Mouse (Mus musculus) cerebellum, adult 2 months (tissue): ENCODE data around the gene Zfp579. TPM values are rescaled to one million over a fixed set of nuclear protein-coding genes. Genes with fewer than 3 reads are reported as not detected.

ENCODE experiments used
- DNase-seq, 2 experiments: peaks; one replicate each; pipeline ENCODE4 v3.0.0; 2021
- H3K27ac ChIP-seq: fragments of 200-500 bp; 2 replicates; pipeline ENCODE4 v1.5.1; 2012; ENCODE audit warnings: low read length, control low read depth, inconsistent platforms; ENCODE audit not compliant: insufficient read depth
- H3K27me3 ChIP-seq: fragments of 200-500 bp; 2 replicates; pipeline ENCODE4 v1.6.1; 2012; ENCODE audit warnings: inconsistent platforms, mild to moderate bottlenecking, low read length, moderate library complexity; ENCODE audit not compliant: control insufficient read depth, insufficient read depth
- H3K4me1 ChIP-seq: fragments of 200-500 bp; 2 replicates; pipeline ENCODE4 v1.6.1; 2011; ENCODE audit warnings: low read length; ENCODE audit not compliant: control insufficient read depth, insufficient read depth
- H3K4me3 ChIP-seq: fragments of 200-500 bp; replicated peaks from 2 replicates; pipeline ENCODE3; 2011; ENCODE audit warnings: mild to moderate bottlenecking, low read depth, low read length, control low read depth; ENCODE audit not compliant: insufficient read depth
- CTCF ChIP-seq: fragments of 200-500 bp; IDR thresholded peaks from 2 replicates; pipeline ENCODE4 v1.5.1; 2011; ENCODE audit warnings: low read depth, mild to moderate bottlenecking, control low read depth, low read length, moderate library complexity, borderline replicate concordance; ENCODE audit not compliant: insufficient read depth
- POLR2A ChIP-seq: fragments of 200-500 bp; IDR thresholded peaks from 2 replicates; pipeline ENCODE4 v1.6.1; 2011; ENCODE audit warnings: low read length, control low read depth, borderline replicate concordance; ENCODE audit not compliant: insufficient read depth
- WGBS: fragments of 180-500 bp; shearing (Covaris S2); methylation state at CpG from one replicate; pipeline ENCODE4 v1.1.7; 2018; 5-methylcytosine and 5-hydroxymethylcytosine counted together
- polyA plus RNA-seq: library from polyadenylated mRNA; depleted of rRNA; stranded (reverse); fragments of >200 nt; gene quantifications from 2 replicates; pipeline ENCODE4 v1.2.3, GENCODE M21; 2012; rRNA removed

Zfp579 gene
- 64.8 and 65.2 TPM in 2 replicates for polyA plus RNA-seq

DNA sequence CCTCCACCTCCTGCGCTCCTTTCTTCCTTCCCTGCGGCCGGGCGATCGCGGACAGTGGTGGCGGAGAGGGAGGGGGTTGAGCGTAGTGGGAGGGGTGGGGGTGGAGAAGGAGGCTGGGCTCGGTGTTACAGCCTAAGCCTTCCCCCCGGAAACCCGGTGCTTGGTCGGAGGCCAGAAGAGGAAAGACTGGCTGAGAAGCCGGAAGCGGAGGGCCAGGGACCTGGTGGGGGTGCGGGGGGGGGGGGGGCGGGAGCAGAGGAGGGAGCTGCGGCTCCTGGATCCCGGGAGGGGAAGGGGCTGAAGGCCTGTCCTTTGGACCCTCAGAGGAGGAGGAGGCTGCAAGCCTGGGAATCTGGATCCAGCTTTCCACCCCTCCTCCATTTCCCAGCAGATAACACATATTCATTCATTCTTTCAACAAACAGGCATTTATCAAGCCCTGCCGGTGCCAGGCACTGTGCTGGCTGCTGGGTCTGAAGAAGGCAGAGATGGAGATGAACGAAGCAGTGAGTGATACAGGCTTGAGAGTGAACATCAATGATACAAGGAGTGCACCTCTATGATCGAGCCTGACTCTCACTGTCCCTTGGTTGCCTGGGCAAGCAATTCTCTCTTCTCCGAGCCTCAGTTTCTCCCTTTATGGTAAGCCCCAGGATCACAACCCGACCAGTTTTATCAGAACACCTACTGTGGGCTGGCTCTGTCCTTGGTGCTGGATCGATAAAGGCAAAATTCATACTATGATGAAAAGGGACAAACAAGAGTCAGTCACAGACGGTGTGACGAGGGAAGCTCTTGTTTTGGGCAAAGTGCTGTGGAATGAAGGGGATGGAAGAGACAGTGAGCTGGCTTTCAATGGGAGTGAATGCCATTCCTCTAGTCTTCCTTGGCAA lies at the start of gene Zfp579:
Zfp579 (minus strand) TSS at position 156 of the 893 bp plus-strand sequence.
- peak within 1 kb of the TSS; percentile 85 for H3K4me3 ChIP-seq
- no peaks in the 10 kb centered on the region for H3K27me3 ChIP-seq
- 3% methylated on average over 21 of the region's 26 CpGs for WGBS
- DNase-seq = peak; percentile 95 to 98
- peak within 1 kb of the TSS; percentile 60 for H3K27ac ChIP-seq
- TF ChIP-seq POLR2A (peak; percentile 83), CTCF (no peak)
- H3K4me1 ChIP-seq = peaks cover 3% of the 10 kb centered on the region

DNA sequence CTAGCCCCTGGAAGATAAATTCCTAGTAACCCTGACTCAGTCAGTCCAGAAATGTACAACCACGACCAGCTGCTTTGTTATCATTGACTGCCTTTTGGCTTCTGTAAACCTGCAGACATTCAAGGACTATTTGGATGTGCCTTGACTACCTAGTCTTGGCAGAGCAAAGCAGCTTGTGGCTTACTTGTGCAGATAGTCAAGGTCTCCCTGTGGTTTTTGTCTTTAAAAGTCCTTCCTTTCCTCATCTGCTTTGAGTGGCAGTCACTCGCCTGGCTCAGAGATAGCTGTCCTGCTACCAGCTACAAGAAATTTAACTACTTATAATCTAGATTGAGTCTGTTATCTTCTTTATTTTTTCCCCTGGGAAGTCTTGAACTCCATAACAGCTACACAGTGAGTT lies 49.0 kb upstream of the Zfp579 start:
- no peak overlapping the region for H3K4me3 ChIP-seq
- no peak for DNase-seq
- TF ChIP-seq POLR2A (no peak), CTCF (no peak)
- no peak overlapping the region for H3K27ac ChIP-seq
- 78% methylated on average over 2 of the region's 2 CpGs for WGBS
- no peaks in the 10 kb centered on the region for H3K27me3 ChIP-seq
- no peaks in the 10 kb centered on the region for H3K4me1 ChIP-seq

DNA sequence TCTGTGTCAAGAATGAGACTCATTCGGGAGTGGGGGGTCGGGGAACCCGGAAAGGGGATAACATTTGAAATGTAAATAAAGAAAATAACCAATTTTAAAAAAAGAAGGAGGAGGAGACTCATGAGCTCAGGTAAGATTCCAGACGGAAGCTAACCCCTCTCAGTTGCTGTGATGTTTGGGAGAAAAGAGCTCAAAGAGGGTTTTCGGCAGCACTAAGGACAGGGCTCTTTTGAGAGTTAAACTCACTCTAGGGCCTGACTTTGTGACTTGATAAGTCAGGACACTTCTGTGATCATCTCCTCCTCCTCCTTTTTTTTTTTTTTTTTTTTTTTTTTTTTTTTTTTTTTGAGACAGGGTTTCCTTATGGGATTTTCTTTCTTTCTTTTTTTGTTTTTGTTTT lies 43.0 kb upstream of the Zfp579 start:
- H3K27ac ChIP-seq = no peak overlapping the region
- no peak overlapping the region for H3K4me3 ChIP-seq
- 27% methylated on average over 5 of the region's 5 CpGs for WGBS
- H3K27me3 ChIP-seq = no peaks in the 10 kb centered on the region
- H3K4me1 ChIP-seq = no peaks in the 10 kb centered on the region
- no peak for DNase-seq
- TF ChIP-seq CTCF (no peak), POLR2A (no peak)

DNA sequence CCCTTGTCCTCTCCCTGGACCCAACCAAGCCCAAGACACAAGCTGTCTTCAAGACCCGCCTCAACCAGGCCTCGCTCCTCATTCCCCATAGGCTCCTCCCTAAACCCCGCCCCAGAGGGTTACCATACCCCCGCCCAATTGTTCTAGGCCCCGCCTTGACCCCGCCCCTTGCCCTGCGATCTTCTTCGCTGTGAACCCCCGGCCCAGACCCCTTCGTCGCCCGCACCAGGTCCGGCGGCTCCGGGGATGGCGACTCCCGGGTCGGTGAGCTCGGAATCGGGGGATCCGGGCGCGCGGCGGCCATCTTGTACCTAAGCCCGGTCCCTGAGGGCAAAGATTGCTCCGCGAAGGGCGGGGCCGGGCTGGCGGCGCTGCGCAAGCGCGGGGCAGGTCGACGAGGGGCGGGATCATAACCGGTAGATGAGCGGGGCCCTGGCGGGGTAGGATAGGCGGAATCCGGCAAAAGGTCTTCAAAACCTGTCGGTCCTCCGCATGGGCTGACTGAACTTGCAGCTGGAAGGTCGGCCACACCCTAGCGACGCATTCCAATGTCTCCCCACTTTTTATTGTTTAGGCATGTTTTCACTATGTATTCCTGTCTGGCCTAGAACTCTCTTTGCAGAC lies 42.3 kb upstream of the Zfp579 start, which contains the start of gene Zfp784:
Zfp784 (minus strand) TSS at position 338 of the 624 bp plus-strand sequence.
- DNase-seq = peak; percentile 92 to 96
- Histone ChIP-seq H3K27ac (peak within 1 kb of the TSS; percentile 94), H3K4me3 (peak within 1 kb of the TSS; percentile 82), H3K4me1 (no peaks in the 10 kb centered on the region), H3K27me3 (no peaks in the 10 kb centered on the region)
- TF ChIP-seq POLR2A = peak; percentile 72
- TF ChIP-seq CTCF = no peak
- WGBS = 2% methylated on average over 48 of the region's 48 CpGs

- Histone ChIP-seq H3K27ac (no peak overlapping the region; the same call in 1 of the 2 replicates), H3K27me3 (no peaks in the 10 kb centered on the region), H3K4me1 (no peaks in the 10 kb centered on the region), H3K4me3 (peak overlapping the region; percentile 82)
- 84% methylated on average over 8 of the region's 8 CpGs for WGBS
- no peak for TF ChIP-seq POLR2A
- no peak for TF ChIP-seq CTCF
- no peak for DNase-seq
Observed at GRCm38 (mm10) chr7:5037467-5037866, 41.5 kb upstream of the Zfp579 start.

GRCm38 (mm10) chr7:5037026-5037425 lies 41.1 kb upstream of the Zfp579 start:
- Histone ChIP-seq H3K4me1 (no peaks in the 10 kb centered on the region), H3K4me3 (no peak overlapping the region), H3K27ac (no peak overlapping the region), H3K27me3 (no peaks in the 10 kb centered on the region)
- no peak for DNase-seq
- WGBS = 93% methylated on average over 7 of the region's 7 CpGs
- TF ChIP-seq POLR2A (no peak), CTCF (no peak)

DNA sequence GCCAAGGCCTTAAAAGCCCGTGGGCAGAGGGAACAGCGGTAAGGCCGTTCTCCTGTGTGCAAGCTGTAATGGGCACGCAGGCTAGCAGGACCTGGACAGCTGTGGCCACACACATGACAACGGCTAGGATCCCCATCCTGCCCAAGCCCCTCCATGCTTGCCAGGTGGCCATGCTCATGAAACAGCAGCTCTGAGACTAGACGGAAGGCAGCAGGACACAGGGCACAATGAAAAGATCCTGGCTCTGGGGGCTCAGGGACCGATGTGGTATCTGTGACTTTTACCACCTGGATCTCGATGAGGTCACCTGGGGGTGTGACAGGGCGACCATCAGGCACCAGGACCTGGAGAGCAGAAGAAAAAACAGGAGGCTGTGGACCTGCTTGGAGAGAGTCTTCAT lies 40.2 kb upstream of the Zfp579 start:
- no peak for DNase-seq
- no peak for TF ChIP-seq CTCF
- no peak for TF ChIP-seq POLR2A
- Histone ChIP-seq H3K27me3 (no peaks in the 10 kb centered on the region), H3K27ac (no peak overlapping the region), H3K4me1 (no peaks in the 10 kb centered on the region), H3K4me3 (no peak overlapping the region)
- 94% methylated on average over 9 of the region's 9 CpGs for WGBS

GRCm38 (mm10) chr7:5035628-5036027 lies 39.7 kb upstream of the Zfp579 start:
- WGBS = 95% methylated on average over 17 of the region's 17 CpGs
- Histone ChIP-seq H3K27ac (no peak overlapping the region), H3K27me3 (no peaks in the 10 kb centered on the region), H3K4me3 (no peak overlapping the region), H3K4me1 (no peaks in the 10 kb centered on the region)
- DNase-seq = no peak
- TF ChIP-seq POLR2A (no peak), CTCF (no peak)
